Mouse (Mus musculus) midbrain, postnatal 0 days (tissue): ENCODE data around the gene Hist1h4f. TPM values are rescaled to one million over a fixed set of nuclear protein-coding genes. Genes with fewer than 3 reads are reported as not detected.

Experiments
- ATAC-seq: fragments of 200-750 bp; cut with Nextera tagmentation; 2 replicates; pipeline ENCODE4 v1.8.0; 2017; ENCODE audit warnings: moderate number of reproducible peaks, mild to moderate bottlenecking, moderate TSS enrichment, moderate library complexity; ENCODE audit not compliant: low FRiP score
- DNase-seq: peaks from one replicate; pipeline ENCODE4 v3.0.0-alpha.2; 2015; ENCODE audit warnings: low spot score
- H3K27ac ChIP-seq: fragments of 300-500 bp; sonication (generic); 2 replicates; pipeline ENCODE4 v1.5.1; 2014; ENCODE audit warnings: low read depth, mild to moderate bottlenecking, low read length, mixed read lengths
- H3K27me3 ChIP-seq: fragments of 300-500 bp; sonication (generic); 2 replicates; pipeline ENCODE4 v1.6.1; 2014; ENCODE audit warnings: low read length, control low read depth, mixed read lengths; ENCODE audit not compliant: insufficient read depth
- H3K36me3 ChIP-seq: fragments of 300-500 bp; sonication (generic); 2 replicates; pipeline ENCODE4 v1.6.1; 2014; ENCODE audit warnings: low read length, control low read depth, mixed read lengths; ENCODE audit not compliant: insufficient read depth
- H3K4me1 ChIP-seq: fragments of 300-500 bp; sonication (generic); 2 replicates; pipeline ENCODE4 v1.6.1; 2014; ENCODE audit warnings: mild to moderate bottlenecking, control low read depth, antibody characterized with exemption, low read length, mixed read lengths; ENCODE audit not compliant: insufficient read depth
- H3K4me2 ChIP-seq: fragments of 300-500 bp; sonication (generic); 2 replicates; pipeline ENCODE4 v1.6.1; 2014; ENCODE audit warnings: low read depth, mild to moderate bottlenecking, low read length, mixed read lengths; ENCODE audit not compliant: poor library complexity, severe bottlenecking
- H3K4me3 ChIP-seq: fragments of 300-500 bp; sonication (generic); 2 replicates; pipeline ENCODE4 v1.5.1; 2014; ENCODE audit warnings: low read depth, mild to moderate bottlenecking, low read length, moderate library complexity
- H3K9ac ChIP-seq: fragments of 300-500 bp; sonication (generic); replicated peaks from 2 replicates; pipeline ENCODE4 v1.6.1; 2014; ENCODE audit warnings: mild to moderate bottlenecking, low read length, moderate library complexity, mixed read lengths; ENCODE audit not compliant: poor library complexity, severe bottlenecking
- H3K9me3 ChIP-seq: fragments of 300-500 bp; sonication (generic); 2 replicates; pipeline ENCODE4 v1.6.1; 2016; ENCODE audit warnings: low read length, control low read depth
- CTCF ChIP-seq: IDR thresholded peaks from 2 replicates; pipeline ENCODE4 v1.5.1; 2016; ENCODE audit warnings: antibody characterized with exemption, mild to moderate bottlenecking
- WGBS: fragments of 180-500 bp; shearing (Covaris S2); extraction: QIAGEN DNeasy Blood & Tissue Kit; methylation state at CpG from one replicate; pipeline ENCODE4 v1.1.7; 2014; 5-methylcytosine and 5-hydroxymethylcytosine counted together
- polyA plus RNA-seq: library from polyadenylated mRNA; unstranded; fragments of >200 nt; fragmentation: Nextera tagmentation; extraction: Ambion mirVana; gene quantifications from 2 replicates; pipeline ENCODE4 v1.2.1, GENCODE M21; 2015
- total RNA-seq: library from RNA; depleted of rRNA; stranded (reverse); fragments of >200 nt; gene quantifications from 2 replicates; pipeline ENCODE4 v1.2.3, GENCODE M21; 2014

Hist1h4f gene
- total and polyA plus RNA-seq, 2 experiments from 2014 or later: 753 TPM; not detected in 1

- peak overlapping the region; percentile 85 for H3K4me2 ChIP-seq
- H3K27me3 ChIP-seq: no peaks in the 10 kb centered on the region
- H3K9ac ChIP-seq: peak overlapping the region; percentile 64
- H3K4me3 ChIP-seq: peak overlapping the region; percentile 47
- ATAC-seq (no peak; the same call in 1 of the 2 replicates), DNase-seq (peak; percentile 68)
- no peaks in the 10 kb centered on the region for H3K36me3 ChIP-seq
- under 1% methylated on average over 21 of the region's 21 CpGs for WGBS
- peaks cover 3% of the 10 kb centered on the region; the same call in 1 of the 2 replicates for H3K4me1 ChIP-seq
- no peak for TF ChIP-seq CTCF
- peak overlapping the region; percentile 79 for H3K27ac ChIP-seq
- H3K9me3 ChIP-seq: no peaks in the 10 kb centered on the region
Measured at GRCm38 (mm10) chr13:23585029-23585441, 33.6 kb upstream of the Hist1h4f start.

GRCm38 (mm10) chr13:23584331-23584730 lies 32.9 kb upstream of the Hist1h4f start:
- DNase-seq (no peak), ATAC-seq (no peak)
- Histone ChIP-seq H3K4me2 (peak overlapping the region; percentile 85), H3K36me3 (no peaks in the 10 kb centered on the region), H3K27me3 (no peaks in the 10 kb centered on the region), H3K9me3 (no peaks in the 10 kb centered on the region), H3K27ac (peak overlapping the region; percentile 79), H3K4me1 (peaks cover 3% of the 10 kb centered on the region; the same call in 1 of the 2 replicates), H3K4me3 (peak overlapping the region; percentile 47), H3K9ac (no peak overlapping the region)
- TF ChIP-seq CTCF: no peak

- Histone ChIP-seq H3K4me1 (peaks cover 3% of the 10 kb centered on the region; the same call in 1 of the 2 replicates), H3K9ac (no peak overlapping the region), H3K4me3 (no peak overlapping the region), H3K27me3 (no peaks in the 10 kb centered on the region), H3K9me3 (no peaks in the 10 kb centered on the region), H3K4me2 (no peak overlapping the region), H3K36me3 (no peaks in the 10 kb centered on the region), H3K27ac (no peak overlapping the region)
- DNase-seq: no peak
- no peak for TF ChIP-seq CTCF
- no peak for ATAC-seq
Measured at GRCm38 (mm10) chr13:23583387-23584068, 32.1 kb upstream of the Hist1h4f start.

- Histone ChIP-seq H3K27ac (peak overlapping the region; percentile 59; the same call in 1 of the 2 replicates), H3K9ac (no peak overlapping the region; the same call in 1 of the 2 replicates), H3K4me2 (peak overlapping the region; percentile 83), H3K4me1 (peaks cover 3% of the 10 kb centered on the region; the same call in 1 of the 2 replicates), H3K4me3 (peak overlapping the region; percentile 44), H3K36me3 (no peaks in the 10 kb centered on the region), H3K9me3 (no peaks in the 10 kb centered on the region), H3K27me3 (no peaks in the 10 kb centered on the region)
- no peak for TF ChIP-seq CTCF
- ATAC-seq (no peak), DNase-seq (no peak)
- 5% methylated on average over 6 of the region's 6 CpGs for WGBS
Measured at GRCm38 (mm10) chr13:23582219-23583056, 31.0 kb upstream of the Hist1h4f start.

- WGBS: under 1% methylated on average over 42 of the region's 43 CpGs
- H3K4me3 ChIP-seq: peak within 1 kb of the TSS; percentile 44
- H3K27ac ChIP-seq: peak within 1 kb of the TSS; percentile 59
- DNase-seq (peak; percentile 99), ATAC-seq (peak; percentile 89)
- H3K9ac ChIP-seq: peak within 1 kb of the TSS; percentile 46
- H3K36me3 ChIP-seq: no peaks in the 10 kb centered on the region
- no peaks in the 10 kb centered on the region for H3K9me3 ChIP-seq
- TF ChIP-seq CTCF: no peak
- no peaks in the 10 kb centered on the region for H3K27me3 ChIP-seq
- H3K4me2 ChIP-seq: peak within 1 kb of the TSS; percentile 83
- peaks cover 3% of the 10 kb centered on the region; the same call in 1 of the 2 replicates for H3K4me1 ChIP-seq
Measured at GRCm38 (mm10) chr13:23581408-23582218, 30.2 kb upstream of the Hist1h4f start, which contains the start of gene Hist1h4d. Gene Hist1h4d (plus strand): TSS chr13:23581598.
